Mouse (Mus musculus) heart, embryonic 15.5 days (tissue): ENCODE data around the gene Zfc3h1. TPM values are rescaled to one million over a fixed set of nuclear protein-coding genes. Genes with fewer than 3 reads are reported as not detected.

Experiments
- ATAC-seq: fragments of 200-750 bp; cut with Nextera tagmentation; replicated peaks from 2 replicates; pipeline ENCODE4 v1.8.0; 2017; ENCODE audit warnings: low read depth, moderate TSS enrichment; ENCODE audit not compliant: insufficient number of reproducible peaks, insufficient read depth, low FRiP score
- H3K27ac ChIP-seq: fragments of 300-500 bp; sonication (generic); 2 replicates; pipeline ENCODE4 v1.5.1; 2015; ENCODE audit warnings: mild to moderate bottlenecking, inconsistent platforms
- H3K27me3 ChIP-seq: fragments of 300-500 bp; sonication (generic); 2 replicates; pipeline ENCODE4 v1.6.1; 2015; ENCODE audit warnings: inconsistent platforms
- H3K36me3 ChIP-seq: fragments of 300-500 bp; sonication (generic); 2 replicates; pipeline ENCODE4 v1.6.1; 2015; ENCODE audit warnings: mild to moderate bottlenecking, inconsistent platforms
- H3K4me1 ChIP-seq: fragments of 300-500 bp; sonication (generic); replicated peaks from 2 replicates; pipeline ENCODE4 v1.6.1; 2015; ENCODE audit warnings: inconsistent platforms
- H3K4me2 ChIP-seq: fragments of 300-500 bp; sonication (generic); 2 replicates; pipeline ENCODE4 v1.6.1; 2015; ENCODE audit warnings: inconsistent platforms, mild to moderate bottlenecking, moderate library complexity
- H3K4me3 ChIP-seq: fragments of 300-500 bp; sonication (generic); 2 replicates; pipeline ENCODE4 v1.5.1; 2015; ENCODE audit warnings: mild to moderate bottlenecking, inconsistent platforms
- H3K9ac ChIP-seq: fragments of 300-500 bp; sonication (generic); 2 replicates; pipeline ENCODE4 v1.6.1; 2015; ENCODE audit warnings: mild to moderate bottlenecking, inconsistent platforms
- H3K9me3 ChIP-seq: fragments of 300-500 bp; sonication (generic); replicated peaks from 2 replicates; pipeline ENCODE4 v1.6.1; 2016; ENCODE audit warnings: inconsistent platforms
- WGBS: fragments of 180-500 bp; shearing (Covaris S2); methylation state at CpG from one replicate; pipeline ENCODE4 v1.1.7; 2015; ENCODE audit warnings: mixed read lengths; 5-methylcytosine and 5-hydroxymethylcytosine counted together
- polyA plus RNA-seq: library from polyadenylated mRNA; unstranded; fragments of >200 nt; fragmentation: Nextera tagmentation; extraction: Ambion mirVana; gene quantifications from 2 replicates; pipeline ENCODE4 v1.2.1, GENCODE M21; 2015

Gene Zfc3h1
- polyA plus RNA-seq, 1 experiment from 2014 or later = 10.2 TPM

GRCm38 (mm10) chr10:115387891-115388290 lies 3.1 kb downstream of the Zfc3h1 start:
- Histone ChIP-seq H3K36me3 (peaks cover 19% of the 10 kb centered on the region), H3K9ac (no peak overlapping the region), H3K4me3 (no peak overlapping the region), H3K9me3 (no peaks in the 10 kb centered on the region), H3K4me2 (peak overlapping the region; percentile 44), H3K27me3 (no peaks in the 10 kb centered on the region), H3K27ac (no peak overlapping the region), H3K4me1 (peaks cover 22% of the 10 kb centered on the region)
- WGBS = 79% methylated on average over 3 of the region's 3 CpGs
- ATAC-seq = no peak

- Histone ChIP-seq H3K4me1 (peaks cover 19% of the 10 kb centered on the region), H3K9ac (no peak overlapping the region), H3K27ac (no peak overlapping the region), H3K4me2 (no peak overlapping the region), H3K27me3 (no peaks in the 10 kb centered on the region), H3K36me3 (peaks cover 32% of the 10 kb centered on the region), H3K9me3 (no peaks in the 10 kb centered on the region), H3K4me3 (no peak overlapping the region)
- 92% methylated on average over 4 of the region's 4 CpGs for WGBS
- ATAC-seq = no peak
Observed at GRCm38 (mm10) chr10:115391076-115391475, 6.3 kb downstream of the Zfc3h1 start.

GRCm38 (mm10) chr10:115391896-115392295 lies 7.1 kb downstream of the Zfc3h1 start:
- WGBS = 78% methylated on average over 1 of the region's 1 CpGs
- H3K36me3 ChIP-seq = peaks cover 32% of the 10 kb centered on the region

GRCm38 (mm10) chr10:115406393-115406792 lies 21.6 kb downstream of the Zfc3h1 start:
- Histone ChIP-seq H3K9ac (no peak overlapping the region), H3K4me2 (no peak overlapping the region), H3K9me3 (no peaks in the 10 kb centered on the region), H3K4me3 (no peak overlapping the region), H3K36me3 (peaks cover 72% of the 10 kb centered on the region), H3K4me1 (no peaks in the 10 kb centered on the region), H3K27me3 (no peaks in the 10 kb centered on the region), H3K27ac (no peak overlapping the region)
- 68% methylated on average over 6 of the region's 6 CpGs for WGBS
- ATAC-seq = no peak

More at GRCm38 (mm10) chr10:115391896-115392295, 7.1 kb downstream of the Zfc3h1 start:
- ATAC-seq = no peak
- H3K9me3 ChIP-seq = no peaks in the 10 kb centered on the region
- H3K27ac ChIP-seq = no peak overlapping the region
- no peak overlapping the region for H3K4me3 ChIP-seq
- no peaks in the 10 kb centered on the region for H3K27me3 ChIP-seq
- H3K4me1 ChIP-seq = peaks cover 16% of the 10 kb centered on the region
- H3K4me2 ChIP-seq = no peak overlapping the region
- H3K9ac ChIP-seq = no peak overlapping the region

GRCm38 (mm10) chr10:115413496-115413895 lies 28.7 kb downstream of the Zfc3h1 start:
- Histone ChIP-seq H3K4me1 (no peaks in the 10 kb centered on the region), H3K4me3 (no peak overlapping the region), H3K36me3 (peaks cover 74% of the 10 kb centered on the region), H3K9me3 (no peaks in the 10 kb centered on the region), H3K27ac (no peak overlapping the region), H3K4me2 (no peak overlapping the region), H3K9ac (no peak overlapping the region), H3K27me3 (no peaks in the 10 kb centered on the region)
- ATAC-seq = no peak
- WGBS = 91% methylated on average over 2 of the region's 2 CpGs

GRCm38 (mm10) chr10:115414056-115414455 lies 29.3 kb downstream of the Zfc3h1 start:
- Histone ChIP-seq H3K9me3 (no peaks in the 10 kb centered on the region), H3K27me3 (no peaks in the 10 kb centered on the region), H3K4me3 (no peak overlapping the region), H3K27ac (no peak overlapping the region), H3K36me3 (peaks cover 75% of the 10 kb centered on the region), H3K9ac (no peak overlapping the region), H3K4me1 (no peaks in the 10 kb centered on the region), H3K4me2 (no peak overlapping the region)
- WGBS = 79% methylated on average over 3 of the region's 3 CpGs
- no peak for ATAC-seq

GRCm38 (mm10) chr10:115421976-115422375 lies 37.2 kb downstream of the Zfc3h1 start:
- WGBS = 82% methylated on average over 4 of the region's 4 CpGs
- no peak overlapping the region for H3K27ac ChIP-seq
- H3K36me3 ChIP-seq = peaks cover 47% of the 10 kb centered on the region
- H3K9me3 ChIP-seq = no peaks in the 10 kb centered on the region
- H3K4me2 ChIP-seq = no peak overlapping the region
- no peak overlapping the region for H3K9ac ChIP-seq
- H3K4me3 ChIP-seq = no peak overlapping the region
- H3K27me3 ChIP-seq = no peaks in the 10 kb centered on the region
- ATAC-seq = no peak
- H3K4me1 ChIP-seq = no peaks in the 10 kb centered on the region

- Histone ChIP-seq H3K36me3 (peaks cover 54% of the 10 kb centered on the region), H3K9me3 (no peaks in the 10 kb centered on the region), H3K4me3 (no peak overlapping the region), H3K9ac (no peak overlapping the region), H3K27me3 (no peaks in the 10 kb centered on the region), H3K27ac (no peak overlapping the region), H3K4me2 (no peak overlapping the region), H3K4me1 (no peaks in the 10 kb centered on the region)
- no peak for ATAC-seq
- 72% methylated on average over 2 of the region's 2 CpGs for WGBS
Observed at GRCm38 (mm10) chr10:115425351-115425750, 40.6 kb downstream of the Zfc3h1 start.

- no peak overlapping the region for H3K27ac ChIP-seq
- 84% methylated on average over 4 of the region's 4 CpGs for WGBS
- H3K36me3 ChIP-seq = peaks cover 25% of the 10 kb centered on the region
- no peaks in the 10 kb centered on the region for H3K4me1 ChIP-seq
- no peak overlapping the region for H3K4me2 ChIP-seq
- no peak for ATAC-seq
- no peaks in the 10 kb centered on the region for H3K9me3 ChIP-seq
- H3K9ac ChIP-seq = no peak overlapping the region
- no peaks in the 10 kb centered on the region for H3K27me3 ChIP-seq
- H3K4me3 ChIP-seq = no peak overlapping the region
Observed at GRCm38 (mm10) chr10:115437286-115437685, 52.5 kb downstream of the Zfc3h1 start.

GRCm38 (mm10) chr10:115448614-115449013 lies 63.9 kb downstream of the Zfc3h1 start:
- Histone ChIP-seq H3K9ac (no peak overlapping the region), H3K4me2 (no peak overlapping the region), H3K27me3 (no peaks in the 10 kb centered on the region), H3K4me3 (no peak overlapping the region), H3K27ac (no peak overlapping the region), H3K9me3 (no peaks in the 10 kb centered on the region), H3K36me3 (no peaks in the 10 kb centered on the region), H3K4me1 (no peaks in the 10 kb centered on the region)
- WGBS = 85% methylated on average over 13 of the region's 13 CpGs
- no peak for ATAC-seq

- H3K9me3 ChIP-seq = no peaks in the 10 kb centered on the region
- no peaks in the 10 kb centered on the region for H3K36me3 ChIP-seq
- H3K4me3 ChIP-seq = no peak overlapping the region
- H3K4me1 ChIP-seq = no peaks in the 10 kb centered on the region
- H3K27ac ChIP-seq = no peak overlapping the region
- 48% methylated on average over 6 of the region's 6 CpGs for WGBS
- no peak overlapping the region for H3K4me2 ChIP-seq
- H3K9ac ChIP-seq = no peak overlapping the region
- H3K27me3 ChIP-seq = no peaks in the 10 kb centered on the region
- no peak for ATAC-seq
Observed at GRCm38 (mm10) chr10:115457368-115458021, 72.7 kb downstream of the Zfc3h1 start.

- H3K4me2 ChIP-seq = no peak overlapping the region
- no peak overlapping the region for H3K27ac ChIP-seq
- no peaks in the 10 kb centered on the region for H3K4me1 ChIP-seq
- H3K9me3 ChIP-seq = no peaks in the 10 kb centered on the region
- no peak overlapping the region for H3K9ac ChIP-seq
- no peaks in the 10 kb centered on the region for H3K36me3 ChIP-seq
- no peak for ATAC-seq
- no peaks in the 10 kb centered on the region for H3K27me3 ChIP-seq
- 40% methylated on average over 5 of the region's 5 CpGs for WGBS
- no peak overlapping the region for H3K4me3 ChIP-seq
Observed at GRCm38 (mm10) chr10:115462646-115463045, 77.9 kb downstream of the Zfc3h1 start.
